Mouse (Mus musculus) forebrain, embryonic 16.5 days (tissue): ENCODE data around the gene Acot2. TPM values are rescaled to one million over a fixed set of nuclear protein-coding genes. Genes with fewer than 3 reads are reported as not detected.

Source experiments
- ATAC-seq: fragments of 200-750 bp; cut with Nextera tagmentation; 2 replicates; pipeline ENCODE4 v1.8.0; 2017; ENCODE audit warnings: mild to moderate bottlenecking, moderate library complexity
- H3K27ac ChIP-seq: fragments of 300-500 bp; sonication (generic); 2 replicates; pipeline ENCODE4 v1.5.1; 2014; ENCODE audit warnings: low read length, control low read depth
- H3K27me3 ChIP-seq: fragments of 300-500 bp; sonication (generic); replicated peaks from 2 replicates; pipeline ENCODE4 v1.6.1; 2014; ENCODE audit warnings: low read length; ENCODE audit not compliant: control insufficient read depth, insufficient read depth
- H3K36me3 ChIP-seq: fragments of 300-500 bp; sonication (generic); 2 replicates; pipeline ENCODE4 v1.6.1; 2014; ENCODE audit not compliant: control insufficient read depth, insufficient read depth
- H3K4me1 ChIP-seq: fragments of 300-500 bp; sonication (generic); replicated peaks from 2 replicates; pipeline ENCODE4 v1.6.1; 2014; ENCODE audit warnings: low read length; ENCODE audit not compliant: control insufficient read depth, insufficient read depth
- H3K4me2 ChIP-seq: fragments of 300-500 bp; sonication (generic); 2 replicates; pipeline ENCODE4 v1.6.1; 2014; ENCODE audit warnings: mild to moderate bottlenecking, low read length, control low read depth
- H3K4me3 ChIP-seq: fragments of 300-500 bp; sonication (generic); replicated peaks from 2 replicates; pipeline ENCODE4 v1.5.1; 2014; ENCODE audit warnings: mild to moderate bottlenecking, low read length, control low read depth
- H3K9ac ChIP-seq: fragments of 300-500 bp; sonication (generic); replicated peaks from 2 replicates; pipeline ENCODE4 v1.6.1; 2014; ENCODE audit warnings: low read depth, low read length, control low read depth
- H3K9me3 ChIP-seq: fragments of 300-500 bp; sonication (generic); 2 replicates; pipeline ENCODE4 v1.6.1; 2016; ENCODE audit warnings: low read length; ENCODE audit not compliant: control insufficient read depth
- WGBS: fragments of 180-500 bp; shearing (Covaris S2); extraction: QIAGEN DNeasy Blood & Tissue Kit; methylation state at CpG from one replicate; pipeline ENCODE4 v1.1.7; 2014; 5-methylcytosine and 5-hydroxymethylcytosine counted together
- polyA plus RNA-seq: library from polyadenylated mRNA; unstranded; fragments of >200 nt; fragmentation: Nextera tagmentation; extraction: Ambion mirVana; gene quantifications from 2 replicates; pipeline ENCODE4 v1.2.1, GENCODE M21; 2015

The Acot2 gene
- polyA plus RNA-seq, 1 experiment from 2014 or later = 9.4 TPM

DNA sequence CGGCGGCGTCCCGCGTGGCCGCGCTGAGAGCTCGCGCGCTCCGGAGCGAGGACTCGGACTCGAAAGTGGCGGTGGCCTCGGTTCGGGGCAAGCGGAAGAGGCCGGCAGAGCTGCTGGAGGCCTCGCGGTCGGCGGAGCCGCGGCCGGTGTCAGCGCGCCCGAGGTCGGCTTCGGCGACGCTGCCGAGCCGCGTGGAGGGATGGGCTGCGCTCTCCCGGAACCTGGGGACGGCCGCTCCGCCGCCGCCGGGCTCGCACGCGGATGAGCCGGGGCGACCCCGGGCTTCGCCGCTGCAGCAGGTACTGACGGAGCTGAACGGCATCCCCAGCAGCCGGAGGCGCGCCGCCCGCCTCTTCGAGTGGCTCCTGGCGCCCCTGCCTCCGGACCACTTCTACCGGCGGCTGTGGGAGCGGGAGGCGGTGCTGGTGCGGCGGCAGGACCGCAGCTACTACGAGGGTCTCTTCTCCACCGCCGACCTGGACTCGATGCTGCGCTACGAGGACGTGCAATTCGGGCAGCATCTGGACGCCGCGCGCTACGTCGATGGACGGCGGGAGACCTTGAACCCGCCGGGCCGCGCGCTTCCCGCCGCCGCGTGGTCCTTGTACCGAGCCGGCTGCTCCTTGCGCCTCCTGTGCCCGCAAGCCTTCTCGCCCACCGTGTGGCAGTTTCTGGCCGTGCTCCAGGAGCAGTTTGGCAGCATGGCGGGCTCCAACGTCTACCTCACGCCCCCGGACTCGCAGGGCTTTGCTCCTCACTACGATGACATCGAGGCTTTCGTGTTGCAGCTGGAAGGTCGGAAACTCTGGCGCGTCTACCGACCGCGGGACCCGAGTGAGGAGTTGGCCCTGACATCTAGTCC, 36.6 kb upstream of the Acot2 start:
- peak overlapping the region; percentile 71 for H3K27ac ChIP-seq
- H3K27me3 ChIP-seq = no peaks in the 10 kb centered on the region
- under 1% methylated on average over 111 of the region's 116 CpGs for WGBS
- ATAC-seq = peak; percentile 63
- H3K9me3 ChIP-seq = no peaks in the 10 kb centered on the region
- peak overlapping the region; percentile 60 for H3K4me3 ChIP-seq
- H3K9ac ChIP-seq = peak overlapping the region; percentile 81
- peak overlapping the region; percentile 66 for H3K4me2 ChIP-seq
- H3K36me3 ChIP-seq = no peaks in the 10 kb centered on the region
- H3K4me1 ChIP-seq = peaks cover 27% of the 10 kb centered on the region

DNA sequence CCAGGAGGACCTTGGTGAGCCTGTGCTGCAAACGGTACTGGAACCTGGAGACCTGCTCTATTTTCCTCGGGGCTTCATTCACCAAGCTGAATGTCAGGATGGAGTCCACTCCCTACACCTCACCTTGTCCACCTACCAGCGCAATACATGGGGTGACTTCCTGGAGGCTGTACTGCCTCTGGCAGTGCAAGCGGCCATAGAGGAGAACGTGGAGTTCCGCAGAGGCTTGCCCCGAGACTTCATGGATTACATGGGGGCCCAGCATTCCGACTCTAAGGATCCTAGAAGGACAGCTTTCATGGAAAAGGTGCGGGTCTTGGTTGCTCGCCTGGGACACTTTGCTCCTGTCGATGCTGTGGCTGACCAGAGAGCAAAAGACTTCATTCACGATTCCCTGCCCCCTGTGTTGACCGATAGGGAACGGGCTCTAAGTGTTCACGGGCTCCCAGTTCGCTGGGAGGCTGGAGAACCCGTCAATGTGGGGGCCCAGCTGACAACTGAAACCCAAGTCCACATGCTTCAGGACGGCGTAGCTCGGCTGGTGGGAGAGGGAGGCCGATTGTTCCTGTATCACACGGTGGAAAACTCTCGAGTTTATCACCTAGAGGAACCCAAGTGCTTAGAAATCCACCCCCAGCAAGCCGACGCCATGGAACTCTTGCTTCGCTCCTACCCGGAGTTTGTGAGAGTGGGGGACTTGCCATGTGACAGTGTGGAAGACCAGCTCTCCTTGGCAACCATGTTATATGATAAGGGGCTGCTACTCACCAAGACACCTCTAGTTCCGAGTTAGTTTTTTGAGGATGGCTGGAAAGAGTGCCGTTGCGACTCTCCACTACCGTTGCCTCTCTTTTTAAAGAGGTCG, 35.7 kb upstream of the Acot2 start:
- ATAC-seq = no peak
- Histone ChIP-seq H3K27me3 (no peaks in the 10 kb centered on the region), H3K4me1 (peaks cover 27% of the 10 kb centered on the region), H3K9ac (peak overlapping the region; percentile 81), H3K9me3 (no peaks in the 10 kb centered on the region), H3K27ac (no peak overlapping the region), H3K4me3 (peak overlapping the region; percentile 60), H3K36me3 (0 out of 2 replicates have a peak, but pooled peaks cover 2% of the 10 kb centered on the region), H3K4me2 (peak overlapping the region; percentile 66)
- WGBS = 70% methylated on average over 32 of the region's 32 CpGs

DNA sequence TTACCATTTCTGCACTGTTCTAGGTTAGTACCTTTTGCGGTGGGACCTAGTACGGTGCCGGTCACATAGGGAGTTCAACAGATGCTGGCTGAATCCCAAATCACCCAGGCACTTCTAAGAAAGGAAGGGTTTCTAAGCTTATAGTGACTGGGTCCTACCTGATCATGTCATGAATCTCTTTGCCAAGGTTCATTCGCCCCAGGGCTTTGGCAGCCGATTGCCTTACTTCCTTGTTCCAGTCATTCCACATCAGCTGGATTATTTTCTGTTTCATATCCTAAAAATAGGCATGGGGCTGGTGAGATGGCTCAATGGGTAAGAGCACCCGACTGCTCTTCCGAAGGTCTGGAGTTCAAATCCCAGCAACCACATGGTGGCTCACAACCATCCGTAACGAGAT, 29.4 kb upstream of the Acot2 start:
- Histone ChIP-seq H3K4me3 (no peak overlapping the region), H3K9me3 (no peaks in the 10 kb centered on the region), H3K36me3 (0 out of 2 replicates have a peak, but pooled peaks cover 2% of the 10 kb centered on the region), H3K4me2 (no peak overlapping the region), H3K27ac (no peak overlapping the region), H3K9ac (no peak overlapping the region), H3K4me1 (peaks cover 4% of the 10 kb centered on the region), H3K27me3 (no peaks in the 10 kb centered on the region)
- WGBS = 89% methylated on average over 9 of the region's 9 CpGs
- no peak for ATAC-seq

- no peak overlapping the region for H3K9ac ChIP-seq
- WGBS = 87% methylated on average over 7 of the region's 7 CpGs
- H3K27me3 ChIP-seq = no peaks in the 10 kb centered on the region
- ATAC-seq = no peak
- H3K36me3 ChIP-seq = no peaks in the 10 kb centered on the region
- H3K9me3 ChIP-seq = no peaks in the 10 kb centered on the region
- no peak overlapping the region for H3K4me3 ChIP-seq
- H3K4me1 ChIP-seq = no peaks in the 10 kb centered on the region
- H3K27ac ChIP-seq = no peak overlapping the region
- no peak overlapping the region for H3K4me2 ChIP-seq
Measured at GRCm38 (mm10) chr12:83965235-83965634, 22.4 kb upstream of the Acot2 start.

GRCm38 (mm10) chr12:83972117-83972516, 15.5 kb upstream of the Acot2 start:
- no peak overlapping the region for H3K27ac ChIP-seq
- H3K4me1 ChIP-seq = no peaks in the 10 kb centered on the region
- H3K27me3 ChIP-seq = no peaks in the 10 kb centered on the region
- no peak overlapping the region for H3K4me3 ChIP-seq
- ATAC-seq = no peak
- 89% methylated on average over 2 of the region's 2 CpGs for WGBS
- H3K4me2 ChIP-seq = no peak overlapping the region
- no peak overlapping the region for H3K9ac ChIP-seq
- H3K9me3 ChIP-seq = peaks cover 3% of the 10 kb centered on the region; the same call in 1 of the 2 replicates
- no peaks in the 10 kb centered on the region for H3K36me3 ChIP-seq

DNA sequence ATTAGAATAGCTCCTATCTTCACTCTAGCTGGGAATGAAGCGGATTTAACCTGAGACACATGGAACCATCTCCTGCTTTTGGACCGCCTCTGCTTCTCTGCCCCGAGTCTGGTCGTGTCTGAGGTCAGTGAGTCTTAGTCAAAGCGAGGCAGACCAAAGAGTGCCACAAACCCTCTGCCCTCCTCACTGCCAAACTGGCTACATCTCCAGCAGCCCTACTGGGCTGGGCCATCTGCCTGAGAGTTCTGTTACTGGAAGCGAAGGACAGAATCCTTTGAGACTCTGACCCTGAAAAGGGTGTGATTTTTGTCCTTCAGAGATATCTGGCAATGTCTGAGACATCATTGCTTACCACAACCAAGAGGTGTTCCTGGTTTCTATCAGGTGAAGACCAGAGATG, 8.8 kb upstream of the Acot2 start:
- Histone ChIP-seq H3K9me3 (peaks cover 6% of the 10 kb centered on the region), H3K36me3 (no peaks in the 10 kb centered on the region), H3K27ac (no peak overlapping the region), H3K4me2 (no peak overlapping the region), H3K9ac (no peak overlapping the region), H3K27me3 (no peaks in the 10 kb centered on the region), H3K4me1 (no peaks in the 10 kb centered on the region), H3K4me3 (no peak overlapping the region)
- 90% methylated on average over 6 of the region's 6 CpGs for WGBS
- ATAC-seq = no peak

- H3K4me1 ChIP-seq = no peaks in the 10 kb centered on the region
- H3K27ac ChIP-seq = no peak overlapping the region
- H3K4me3 ChIP-seq = no peak overlapping the region
- no peak for ATAC-seq
- H3K36me3 ChIP-seq = no peaks in the 10 kb centered on the region
- peaks cover 3% of the 10 kb centered on the region; the same call in 1 of the 2 replicates for H3K9me3 ChIP-seq
- 96% methylated on average over 4 of the region's 4 CpGs for WGBS
- no peak overlapping the region for H3K9ac ChIP-seq
- no peak overlapping the region for H3K4me2 ChIP-seq
- H3K27me3 ChIP-seq = no peaks in the 10 kb centered on the region
Measured at GRCm38 (mm10) chr12:83981615-83982014, 6.0 kb upstream of the Acot2 start.

GRCm38 (mm10) chr12:83984752-83985151, 2.9 kb upstream of the Acot2 start, which contains the start of gene Heatr4:
Heatr4 (minus strand) TSS chr12:83984852.
- Histone ChIP-seq H3K36me3 (no peaks in the 10 kb centered on the region), H3K4me2 (no peak within 1 kb of the TSS), H3K9ac (no peak within 1 kb of the TSS), H3K4me1 (peaks cover 5% of the 10 kb centered on the region; the same call in 1 of the 2 replicates), H3K4me3 (no peak within 1 kb of the TSS), H3K27me3 (no peaks in the 10 kb centered on the region), H3K9me3 (peaks cover 3% of the 10 kb centered on the region; the same call in 1 of the 2 replicates), H3K27ac (no peak within 1 kb of the TSS)
- WGBS = 68% methylated on average over 4 of the region's 4 CpGs
- ATAC-seq = no peak

GRCm38 (mm10) chr12:83987242-83987582, 449 bp upstream of the Acot2 start:
- Histone ChIP-seq H3K4me3 (peak overlapping the region; percentile 45), H3K27me3 (no peaks in the 10 kb centered on the region), H3K4me1 (peaks cover 5% of the 10 kb centered on the region; the same call in 1 of the 2 replicates), H3K9ac (peak overlapping the region; percentile 54), H3K36me3 (no peaks in the 10 kb centered on the region), H3K27ac (peak overlapping the region; percentile 63), H3K9me3 (peaks cover 3% of the 10 kb centered on the region; the same call in 1 of the 2 replicates), H3K4me2 (peak overlapping the region; percentile 57)
- WGBS = 32% methylated on average over 8 of the region's 8 CpGs
- ATAC-seq = no peak
